Mouse (Mus musculus) embryonic stem cell, embryonic (primary cell): ENCODE data around the gene Adamts15.

Source experiments
- CTCF ChIA-PET, 4 experiments: fragments of 300-600 bp in 2 of 4; fragments of 350-600 bp in 2 of 4; sonication (Branson Sonifier 250); formaldehyde crosslinking; loops; one replicate each; lab custom pipeline; 2022; ENCODE audit warnings: inconsistent platforms in 2 of 4; lab: Charles Lee
- POLR2A ChIA-PET, 4 experiments: fragments of 300-600 bp in 2 of 4; fragments of 350-600 bp in 2 of 4; sonication (Branson Sonifier 250); formaldehyde crosslinking; loops; one replicate each; lab custom pipeline; 2022; ENCODE audit warnings: antibody characterized with exemption in 4 of 4, inconsistent platforms in 1 of 4; lab: Charles Lee

Adamts15 gene

DNA sequence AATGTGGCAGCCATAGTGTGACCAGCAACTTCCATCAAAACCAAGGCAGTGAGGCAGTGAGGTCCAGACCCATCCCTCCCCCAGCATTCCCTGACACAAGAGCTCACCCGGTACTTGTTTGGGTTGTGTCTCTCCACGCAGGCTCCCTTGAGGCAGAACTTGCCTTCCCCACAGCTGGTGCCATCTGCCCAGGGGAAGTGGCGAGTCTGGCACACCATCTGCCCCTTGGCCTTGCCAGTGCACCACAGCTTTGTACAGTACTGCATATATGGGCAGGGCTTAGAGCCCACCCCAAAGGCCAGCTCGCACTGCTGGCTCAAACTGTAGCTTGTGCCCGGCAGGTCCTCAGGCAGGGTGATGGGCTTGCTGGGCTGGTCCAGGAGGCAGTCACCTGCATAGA is 11.8 kb downstream of the Adamts15 start:
- CTCF ChIA-PET: interaction anchor here in 3 of 4 experiments (0.6 to 1.9 kb wide), 3 partner anchors 10 to 20 kb away, joined by 3 to 7 read pairs (median 6); partner anchors contain the start of gene Adamts15 (in 1 of the 3)
- POLR2A ChIA-PET: interaction anchor here in 1 of 4 experiments (1.7 kb wide), 1 partner anchor 12 kb away, joined by 8 read pairs; the partner anchor contains the start of gene Adamts15

DNA sequence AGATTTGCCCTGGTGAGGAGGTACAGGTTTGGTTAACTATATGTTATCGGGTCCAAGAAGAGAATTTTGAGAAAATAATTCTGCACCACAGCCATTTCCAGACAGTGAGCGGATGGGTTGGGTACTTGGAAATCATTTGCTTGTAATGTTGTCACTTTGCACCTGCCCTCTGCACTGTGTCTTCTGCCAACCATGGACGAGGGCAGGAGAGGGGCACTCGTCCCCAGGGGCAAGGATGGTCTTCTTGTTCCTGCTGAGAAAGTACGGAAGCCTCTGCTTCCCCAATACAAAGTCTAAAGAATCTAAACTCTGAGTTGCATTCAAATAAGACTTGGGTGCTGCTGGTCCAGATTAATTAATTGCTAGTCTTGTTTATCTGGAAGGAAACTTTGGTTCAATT is 13.3 kb downstream of the Adamts15 start:
- POLR2A ChIA-PET: no interaction called here
- CTCF ChIA-PET: no interaction called here

DNA sequence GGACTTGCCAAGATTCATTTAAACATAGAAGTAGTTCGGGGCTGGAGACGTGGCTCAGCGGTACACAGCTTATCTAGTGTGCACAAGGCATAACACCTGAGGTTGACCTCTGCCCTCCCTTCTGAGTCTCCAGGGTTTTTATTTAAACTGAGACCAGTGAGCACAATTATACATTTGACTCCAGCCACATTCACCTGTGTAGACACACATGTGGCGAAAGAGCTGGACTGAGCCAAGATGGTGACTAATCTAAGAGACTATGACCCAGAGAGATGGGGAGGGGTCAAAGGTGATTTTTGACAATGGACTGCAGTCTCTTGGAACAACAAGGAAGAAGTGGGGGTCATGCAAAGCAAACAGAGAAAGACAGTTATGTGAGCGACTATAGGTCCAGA is 14.0 kb downstream of the Adamts15 start:
- ChIA-PET POLR2A (no interaction called here), CTCF (no interaction called here)

DNA sequence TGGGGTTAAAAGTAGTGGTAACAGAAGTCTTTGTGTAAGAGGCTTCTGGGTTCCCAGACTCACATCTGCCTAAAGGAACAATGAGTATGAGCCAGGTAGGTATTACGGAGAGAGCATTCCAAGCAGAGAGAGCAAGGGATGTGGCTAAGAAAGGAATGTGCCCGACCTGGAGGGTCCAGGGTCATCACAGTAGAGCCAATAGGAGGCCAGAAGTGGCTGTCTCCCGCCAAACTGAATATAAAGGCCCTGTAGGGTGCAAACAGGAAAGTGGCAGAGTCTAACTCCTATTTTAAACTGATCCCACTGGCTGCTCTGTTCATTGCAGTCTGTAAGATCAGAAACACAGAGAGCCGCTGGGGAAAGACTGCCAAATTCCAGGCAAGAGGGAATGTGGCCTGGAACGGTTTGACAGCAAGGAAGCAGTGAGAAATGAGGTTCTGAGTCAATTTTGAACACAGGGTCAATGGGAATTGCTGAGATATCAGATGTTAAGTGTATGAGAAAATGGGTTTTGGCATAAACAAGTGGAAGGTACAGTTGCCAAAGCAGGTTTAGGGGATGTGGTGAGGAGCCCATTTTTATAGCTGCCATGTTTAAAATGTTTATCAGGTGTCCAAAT is 14.5 kb downstream of the Adamts15 start:
- POLR2A ChIA-PET: no interaction called here
- CTCF ChIA-PET: no interaction called here

DNA sequence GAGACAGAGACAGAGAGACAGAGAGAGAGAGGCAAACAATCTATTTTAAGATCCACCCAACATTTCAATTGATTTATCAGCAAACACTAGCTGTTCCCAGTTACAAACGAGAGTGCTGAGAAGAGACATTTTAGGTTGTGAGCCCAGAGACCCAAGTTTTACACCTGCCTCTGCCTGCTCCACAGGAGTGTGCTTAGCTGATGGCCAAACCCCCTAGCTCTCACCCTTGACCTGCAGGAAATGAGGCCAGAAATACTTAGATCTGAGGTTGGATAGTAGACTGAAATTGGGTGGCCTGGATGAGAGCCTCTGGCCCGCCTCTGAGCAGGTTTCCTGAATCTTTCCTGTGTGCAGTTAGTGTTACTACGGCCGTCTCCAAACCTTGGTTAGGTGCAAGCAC is 15.8 kb downstream of the Adamts15 start:
- CTCF ChIA-PET: no interaction called here

DNA sequence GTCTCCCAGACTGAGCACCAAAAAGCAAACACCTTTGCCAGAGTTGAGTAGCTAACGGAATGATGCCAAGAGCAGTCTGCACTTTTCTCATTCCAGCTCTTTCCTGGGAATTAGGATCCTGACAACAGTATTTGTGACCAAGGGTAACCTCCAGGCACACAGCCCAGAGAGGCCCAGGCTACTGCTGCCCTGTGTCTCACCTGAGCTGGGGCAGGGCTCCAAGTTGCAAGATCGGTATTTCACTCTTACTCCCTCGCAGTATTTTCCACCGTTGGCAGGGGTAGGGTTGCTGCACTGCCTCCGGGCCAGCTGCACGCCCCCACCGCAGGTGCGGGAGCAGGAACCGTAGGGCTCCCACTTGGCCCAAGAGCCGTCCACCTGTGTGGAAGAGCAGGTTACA is 16.4 kb downstream of the Adamts15 start:
- CTCF ChIA-PET: no interaction called here
- POLR2A ChIA-PET: no interaction called here

More for the DNA sequence above, 15.8 kb downstream of the Adamts15 start:
- POLR2A ChIA-PET: no interaction called here

DNA sequence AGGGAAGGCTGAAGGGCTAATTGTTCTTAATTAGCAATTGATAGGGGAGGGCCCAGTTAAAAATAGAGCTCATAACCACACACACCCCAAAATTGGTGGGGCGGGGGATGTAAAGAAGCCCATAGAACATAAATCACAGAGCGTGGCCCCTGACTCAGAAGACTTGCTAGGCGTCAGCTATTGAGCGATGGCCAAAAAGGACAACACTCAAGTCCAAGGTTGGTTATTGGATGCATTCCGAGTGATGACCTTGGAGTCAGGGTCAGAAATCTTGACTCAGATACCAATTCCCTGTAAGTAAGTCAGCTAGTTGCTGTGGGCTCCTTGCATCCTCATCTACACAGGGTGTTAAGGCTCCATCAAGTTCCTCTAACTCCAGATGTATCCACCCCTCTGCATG is 19.0 kb downstream of the Adamts15 start:
- CTCF ChIA-PET: interaction anchor here (0.6 to 0.9 kb wide), 6 partner anchors 18 to 1178 kb away, joined by 3 to 9 read pairs (median 4); no protein-coding TSS in a partner anchor
- POLR2A ChIA-PET: interaction anchor here in 2 of 4 experiments (0.6 to 1.1 kb wide), 4 partner anchors 18 to 601 kb away, joined by 3 to 5 read pairs (median 3); no protein-coding TSS in a partner anchor

DNA sequence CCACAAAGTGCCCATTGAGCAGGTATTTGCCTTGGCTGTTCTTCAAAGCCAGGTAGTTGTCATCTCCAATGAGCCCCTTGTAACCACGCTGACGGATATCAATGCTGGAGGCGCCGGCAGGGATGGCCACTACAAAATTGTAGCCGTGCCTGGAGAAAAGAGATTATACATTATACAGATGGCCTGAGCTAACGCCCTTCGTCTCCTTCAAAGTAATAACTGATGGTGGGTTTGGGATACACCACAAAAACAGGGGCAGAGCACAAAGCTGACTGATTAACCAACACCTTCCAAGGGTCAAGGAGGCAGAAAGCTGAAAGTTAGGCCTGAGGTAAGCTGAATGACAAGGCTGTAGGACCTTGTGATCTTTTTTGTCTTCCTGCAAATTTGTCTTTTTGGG is 19.6 kb downstream of the Adamts15 start:
- ChIA-PET CTCF (interaction anchor here in 3 of 4 experiments (0.6 to 0.9 kb wide), 4 partner anchors 18 to 1178 kb away, joined by 3 to 9 read pairs (median 4); no protein-coding TSS in a partner anchor), POLR2A (interaction anchor here in 1 of 4 experiments (1.0 to 1.1 kb wide), 2 partner anchors 18 to 93 kb away, joined by 3 read pairs; no protein-coding TSS in a partner anchor)

DNA sequence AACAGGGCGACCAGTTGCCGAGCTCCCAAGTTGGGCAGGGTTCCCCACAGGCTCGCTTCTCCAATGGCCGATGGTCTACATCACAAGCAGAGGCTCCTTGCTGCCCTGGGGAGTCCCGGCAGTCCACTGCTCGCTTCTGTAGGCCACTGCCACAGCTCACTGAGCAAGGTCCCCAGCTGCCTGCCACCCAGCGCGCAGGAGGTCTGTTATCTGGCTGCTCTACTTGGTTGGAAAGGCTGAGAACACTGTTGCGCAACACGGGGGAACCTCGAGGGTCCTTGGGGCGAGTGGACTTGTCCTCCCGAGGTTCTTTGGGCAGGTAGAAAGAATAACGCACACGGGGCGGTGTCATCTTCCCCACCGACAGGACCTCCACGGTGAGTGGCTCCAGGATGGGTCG is 20.1 kb downstream of the Adamts15 start:
- ChIA-PET CTCF (interaction anchor here in 1 of 4 experiments (0.7 kb wide), 1 partner anchor 16 kb away, joined by 3 read pairs; no protein-coding TSS in a partner anchor), POLR2A (interaction anchor here in 1 of 4 experiments (1.0 to 1.1 kb wide), 2 partner anchors 19 to 94 kb away, joined by 3 read pairs; no protein-coding TSS in a partner anchor)

DNA sequence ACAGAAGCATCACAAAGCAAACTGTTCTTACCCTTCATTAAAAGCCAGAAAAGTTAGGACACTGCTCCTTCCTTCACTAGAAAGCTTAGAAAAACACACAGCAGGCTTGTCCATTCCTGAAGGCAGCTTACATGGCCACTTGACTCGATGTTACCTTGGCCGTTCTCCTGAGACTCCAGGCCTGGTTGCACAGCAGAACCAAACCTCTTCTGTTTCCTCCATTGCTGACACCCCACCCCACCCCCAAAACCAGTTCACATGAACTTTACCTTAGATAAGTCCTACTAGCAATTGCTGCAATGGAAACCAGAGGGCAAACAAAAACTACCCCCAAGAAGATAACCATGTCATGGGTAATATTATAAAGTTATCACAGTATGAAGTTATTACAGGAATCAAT is 25.1 kb downstream of the Adamts15 start:
- POLR2A ChIA-PET: no interaction called here
- CTCF ChIA-PET: interaction anchor here in 2 of 4 experiments (0.7 to 1.1 kb wide), 3 partner anchors 31 to 190 kb away, joined by 3 to 5 read pairs (median 3); no protein-coding TSS in a partner anchor

DNA sequence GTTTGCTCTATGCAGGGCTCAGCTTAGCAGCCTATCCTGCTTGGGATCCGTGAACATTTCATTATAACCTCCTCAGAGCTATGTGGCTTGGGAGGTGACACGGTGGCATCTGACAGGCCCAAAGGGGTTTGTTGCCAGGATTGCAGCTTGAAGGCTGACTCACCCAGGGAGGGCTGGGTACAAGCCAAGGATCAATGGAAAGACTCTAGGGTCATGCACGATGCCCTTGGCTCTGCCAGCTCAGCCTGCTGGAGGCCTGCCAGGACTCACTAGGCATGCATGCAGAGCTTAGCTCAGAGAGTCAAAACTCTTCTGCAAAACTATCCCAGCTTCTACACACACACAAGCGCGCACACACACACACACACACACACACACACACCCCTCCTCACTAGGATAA is 25.5 kb downstream of the Adamts15 start:
- ChIA-PET POLR2A (no interaction called here), CTCF (interaction anchor here in 3 of 4 experiments (0.7 to 1.1 kb wide), 4 partner anchors 24 to 190 kb away, joined by 3 to 5 read pairs (median 3); no protein-coding TSS in a partner anchor)

DNA sequence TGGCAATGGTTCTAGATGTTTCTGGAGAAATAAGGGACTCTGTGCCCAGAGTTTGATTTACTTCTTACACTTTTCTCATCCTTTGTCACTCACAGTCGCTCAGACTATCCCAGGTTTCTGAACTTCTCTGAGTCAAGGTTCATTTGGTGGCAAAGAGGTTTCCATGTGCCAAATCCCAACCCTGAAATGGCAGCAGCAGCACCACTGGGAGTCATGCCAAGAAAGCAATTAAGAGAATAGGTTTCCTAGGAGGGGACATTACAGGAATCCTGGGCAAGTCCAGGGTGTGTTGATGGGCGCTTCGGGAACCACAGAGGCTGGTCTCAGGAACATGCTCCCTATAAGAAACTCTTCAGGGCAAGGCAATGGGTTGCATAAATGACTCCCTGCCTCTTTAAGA is 26.6 kb downstream of the Adamts15 start:
- ChIA-PET POLR2A (no interaction called here), CTCF (no interaction called here)

DNA sequence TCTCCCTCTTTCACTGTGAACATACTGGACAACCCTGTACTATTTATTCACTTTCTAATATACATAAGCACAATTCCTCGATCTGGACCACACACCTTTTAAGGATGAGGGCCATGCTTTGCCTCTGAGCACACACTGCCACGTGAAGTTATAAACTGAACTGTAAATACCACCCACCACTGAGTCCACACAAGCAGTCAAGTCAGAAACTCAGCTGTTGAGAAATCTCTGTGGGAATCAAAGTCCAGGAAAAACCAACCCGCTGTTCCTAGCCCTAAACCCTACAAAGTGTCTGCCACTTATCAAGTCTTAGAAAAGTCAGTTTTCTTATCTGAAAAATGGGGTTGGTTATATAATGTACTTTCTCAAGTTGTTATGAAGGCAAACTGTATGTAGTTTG is 36.0 kb downstream of the Adamts15 start:
- ChIA-PET POLR2A (no interaction called here), CTCF (interaction anchor here in 1 of 4 experiments (0.6 kb wide), 1 partner anchor 347 kb away, joined by 3 read pairs; no protein-coding TSS in a partner anchor)

DNA sequence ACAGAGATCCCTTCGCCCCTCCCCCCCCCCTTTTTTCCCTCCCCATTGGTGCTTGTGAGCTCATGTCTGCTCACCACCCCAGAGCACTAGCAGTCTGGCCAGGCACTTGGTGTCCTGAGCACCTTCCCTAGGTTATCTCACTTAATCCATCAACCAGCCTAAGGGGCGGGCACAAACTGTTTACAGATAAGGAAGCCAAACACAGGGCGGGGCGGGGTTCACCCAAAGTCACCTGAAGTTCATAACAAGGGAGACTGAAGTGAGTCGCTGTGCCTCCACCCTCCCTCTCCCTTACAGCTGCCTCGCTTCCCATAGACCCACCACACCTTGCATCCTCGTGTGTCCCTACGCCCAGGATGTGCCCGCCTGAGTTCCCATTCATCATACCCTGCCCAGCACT is 41.7 kb downstream of the Adamts15 start:
- ChIA-PET CTCF (interaction anchor here in 3 of 4 experiments (0.6 to 2.1 kb wide), 5 partner anchors 41 to 400 kb away, joined by 3 to 6 read pairs (median 5); no protein-coding TSS in a partner anchor), POLR2A (interaction anchor here in 2 of 4 experiments (0.6 to 1.1 kb wide), 3 partner anchors 32 to 40 kb away, joined by 3 read pairs; no protein-coding TSS in a partner anchor)

DNA sequence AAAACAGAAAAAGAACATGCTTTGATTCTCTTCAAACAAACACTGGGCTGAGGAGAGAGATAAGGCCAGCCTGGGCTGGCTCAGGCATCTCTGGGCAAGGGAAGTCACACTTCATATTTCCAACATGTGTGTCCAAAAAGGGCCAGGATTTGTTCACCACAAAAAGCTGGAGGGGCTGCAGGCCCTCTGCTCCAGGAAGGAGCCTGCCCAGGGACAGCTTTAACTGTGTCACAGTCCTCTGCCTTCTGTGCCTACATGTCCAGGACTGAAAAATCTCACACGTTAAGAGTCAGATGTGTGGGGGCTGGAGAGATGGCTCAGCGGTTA is 42.3 kb downstream of the Adamts15 start:
- ChIA-PET CTCF (interaction anchor here in 1 of 4 experiments (2.1 kb wide), 1 partner anchor 41 kb away, joined by 5 read pairs; no protein-coding TSS in a partner anchor), POLR2A (interaction anchor here in 1 of 4 experiments (0.6 kb wide), 1 partner anchor 202 kb away, joined by 8 read pairs; no protein-coding TSS in a partner anchor)

DNA sequence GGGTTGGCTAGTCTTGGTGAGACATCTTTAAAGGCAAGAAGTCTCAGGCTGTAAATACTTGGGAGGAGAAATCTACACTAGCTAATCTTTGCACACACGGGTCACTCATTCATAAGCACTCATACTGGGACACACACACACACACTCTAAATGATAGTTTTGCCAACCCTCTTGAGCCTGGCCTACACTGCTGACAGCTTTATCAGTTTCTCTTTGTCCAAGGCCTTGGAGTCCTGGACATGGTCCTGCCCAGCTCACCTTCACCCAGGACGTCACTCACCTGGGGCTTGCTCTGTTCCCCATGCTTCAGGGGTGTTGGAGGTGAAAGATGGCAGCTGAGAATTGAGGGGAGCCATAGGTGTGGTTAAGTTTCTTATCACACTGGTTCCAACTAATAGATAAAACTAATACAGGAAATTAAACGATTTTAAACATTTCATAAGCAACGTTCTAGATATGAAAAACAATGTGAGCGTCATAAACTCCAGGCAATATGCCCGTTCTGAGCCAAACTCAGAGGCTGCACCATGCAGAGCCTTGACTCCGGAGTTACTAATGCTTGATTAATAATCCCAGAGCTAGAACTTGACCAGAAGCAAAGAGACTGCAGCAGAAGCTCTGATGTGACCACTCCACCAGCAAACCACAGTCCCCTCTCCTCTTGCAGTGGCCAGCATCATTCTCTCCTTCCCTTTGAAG is 42.9 kb downstream of the Adamts15 start:
- CTCF ChIA-PET: interaction anchor here in 1 of 4 experiments (2.1 kb wide), 1 partner anchor 42 kb away, joined by 5 read pairs; no protein-coding TSS in a partner anchor
- POLR2A ChIA-PET: interaction anchor here in 1 of 4 experiments (0.6 kb wide), 1 partner anchor 202 kb away, joined by 8 read pairs; no protein-coding TSS in a partner anchor

DNA sequence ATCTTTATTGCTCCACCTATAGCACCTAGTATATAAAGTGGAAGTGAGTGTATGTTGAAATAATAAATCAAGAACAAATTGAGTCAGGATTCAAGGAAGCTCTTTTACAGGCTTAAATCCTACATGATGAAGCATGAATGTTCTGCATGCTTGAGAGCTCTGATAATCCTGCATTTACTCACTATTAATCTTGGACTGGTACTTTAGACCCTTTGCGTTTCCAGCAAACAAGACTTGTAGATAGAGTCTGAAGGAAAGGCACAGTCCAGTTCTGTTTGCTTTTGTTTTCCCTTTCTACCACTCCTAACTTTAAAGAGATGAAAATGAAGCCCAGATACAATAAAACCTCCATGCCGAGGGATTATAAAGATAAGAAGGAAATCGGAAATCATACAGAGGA is 45.7 kb downstream of the Adamts15 start:
- ChIA-PET CTCF (no interaction called here), POLR2A (no interaction called here)

DNA sequence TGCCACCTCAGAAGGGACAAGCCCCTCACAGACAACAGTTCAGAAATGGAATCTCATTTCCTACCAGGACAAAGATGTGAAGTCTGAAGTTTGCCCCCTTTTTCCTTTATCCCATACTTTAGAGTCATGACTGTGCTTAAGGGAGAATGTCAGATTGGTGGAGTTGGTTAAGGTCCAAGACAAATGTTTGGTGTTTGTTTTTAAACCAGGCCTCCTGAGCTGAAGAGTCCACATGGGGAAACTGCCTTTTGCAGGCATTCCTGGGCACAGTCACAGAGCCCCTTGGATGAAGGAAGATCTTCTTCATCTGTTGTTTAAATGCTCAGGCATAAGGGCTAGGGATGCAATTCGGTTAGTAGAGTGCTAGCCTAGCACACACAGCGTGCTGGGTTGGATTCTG is 66.4 kb downstream of the Adamts15 start:
- ChIA-PET CTCF (no interaction called here), POLR2A (no interaction called here)

DNA sequence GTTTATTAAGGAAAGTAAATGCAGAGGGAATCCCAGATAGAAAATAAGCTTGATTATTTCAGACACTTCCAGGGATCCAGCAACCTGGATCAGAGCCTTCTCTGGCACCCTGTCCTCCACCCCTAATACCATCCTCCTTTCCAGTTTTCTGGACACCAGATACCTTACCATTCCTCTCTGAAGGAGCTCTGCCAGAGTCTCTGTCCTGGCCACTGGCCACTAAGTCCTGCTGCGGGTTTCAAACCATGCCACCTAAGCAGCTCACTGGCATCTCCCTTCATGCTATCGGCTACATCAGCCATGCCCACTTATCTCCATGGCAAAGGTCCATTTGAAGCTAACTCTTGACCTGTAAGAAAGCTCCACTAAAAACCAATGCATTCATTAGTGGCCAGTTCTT is 70.4 kb downstream of the Adamts15 start:
- CTCF ChIA-PET: interaction anchor here in 2 of 4 experiments (0.6 kb wide), 2 partner anchors 372 to 536 kb away, joined by 3 read pairs; no protein-coding TSS in a partner anchor
- POLR2A ChIA-PET: interaction anchor here in 1 of 4 experiments (0.6 kb wide), 1 partner anchor 147 kb away, joined by 5 read pairs; no protein-coding TSS in a partner anchor
